Mouse (Mus musculus) T-helper 17 cell (primary cell): ENCODE measurements around the gene Slc2a4.

Source experiments
- in situ Hi-C, 2 experiments: fragments of 300-600 bp; cut with MboI, MseI; formaldehyde crosslinking; loops; 1 replicate in 1 of 2; 2 replicates in 1 of 2; pipeline ENCODE4 v1.15.1; 2025; ENCODE audit warnings: high pct_unique_total_duplicates in 2 of 2

Slc2a4 gene

GRCm38 (mm10) chr11:69948066-69948762 lies at the start of gene Slc2a4:
Slc2a4 (minus strand) TSS chr11:69948188.
- in situ Hi-C loops = loop anchor here in 1 of 2 experiments (5.0 kb wide), 1 partner anchor 66 kb away; the partner anchor contains the start of gene Kctd11

DNA sequence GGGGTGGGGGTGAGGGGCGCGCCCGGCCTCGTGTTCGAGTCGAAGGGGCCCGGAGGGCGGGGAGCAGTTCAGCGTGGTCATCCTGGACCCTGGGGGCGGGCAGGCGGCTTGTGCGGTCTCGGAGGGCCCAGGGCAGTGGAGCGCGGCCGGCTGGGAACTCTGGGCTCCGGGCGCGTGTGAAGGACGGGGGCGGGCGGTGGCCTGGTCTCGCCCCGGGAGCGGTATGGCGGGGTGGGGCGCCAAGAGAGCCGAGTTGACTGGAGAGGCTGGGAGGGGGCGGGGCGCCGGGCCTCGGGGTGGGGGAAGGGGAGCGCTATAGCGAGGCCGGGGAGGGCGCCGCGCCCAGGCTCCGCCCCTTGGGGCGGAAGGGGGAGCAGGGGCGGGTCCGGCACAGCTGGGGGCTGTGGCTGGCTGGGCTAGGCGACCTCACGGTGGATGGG lies 49.1 kb upstream of the Slc2a4 start:
- in situ Hi-C loops = loop anchor here in 1 of 2 experiments (10.0 kb wide), 2 partner anchors 582 to 658 kb away; partner anchors contain the start of genes Eno3, Kdm6b and Pfn1

DNA sequence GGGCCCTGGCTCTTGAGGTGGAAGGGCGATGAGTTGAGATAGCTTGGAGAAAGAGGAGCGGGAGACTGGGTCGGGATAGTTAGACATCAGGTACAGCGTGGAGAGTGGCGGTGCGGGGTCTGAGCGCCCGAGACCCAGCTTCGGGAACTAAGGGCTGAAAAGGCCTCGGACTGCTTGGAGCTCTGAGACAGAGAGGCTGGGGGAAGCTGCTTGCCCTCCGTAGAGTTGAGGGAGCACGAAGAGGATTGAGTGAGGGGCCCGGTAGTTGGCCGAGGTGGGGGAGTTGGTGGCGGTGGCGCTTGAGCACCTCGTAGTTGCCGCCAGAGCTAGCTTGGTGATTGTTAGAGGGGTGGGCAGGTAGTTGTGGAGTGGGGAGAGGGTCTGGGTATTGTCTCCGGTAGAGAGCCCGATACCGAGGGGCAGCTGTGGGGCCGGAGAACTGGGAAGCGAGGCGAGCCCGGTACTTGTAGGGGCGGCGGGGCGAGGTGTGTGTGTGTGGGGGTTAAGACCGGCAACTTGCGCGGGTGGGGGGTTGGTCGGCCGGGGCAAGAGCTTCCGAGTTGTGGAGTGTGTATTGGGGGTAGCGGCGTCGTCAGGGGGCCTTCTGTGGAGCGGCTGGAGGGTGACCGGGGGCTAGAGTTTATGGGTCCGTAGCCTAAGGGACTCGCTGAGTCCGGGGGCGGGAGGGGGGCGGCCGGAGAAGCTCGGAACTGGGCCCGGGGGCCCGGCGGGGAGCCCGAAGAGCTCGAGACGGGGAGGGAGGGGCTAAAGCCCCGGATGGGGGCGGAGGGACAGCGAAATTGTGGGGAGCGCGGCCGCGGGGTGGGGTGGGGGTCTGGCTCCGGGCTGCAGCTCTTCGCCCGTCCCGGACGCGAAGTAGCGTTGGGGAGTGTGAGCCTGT lies 48.4 kb upstream of the Slc2a4 start:
- in situ Hi-C loops = loop anchor here in 1 of 2 experiments (10.0 kb wide), 2 partner anchors 582 to 658 kb away; partner anchors contain the start of genes Eno3, Kdm6b and Pfn1

GRCm38 (mm10) chr11:69995391-69995960 lies 47.5 kb upstream of the Slc2a4 start, which contains the start of gene Phf23:
Phf23 (plus strand) TSS chr11:69995777.
- in situ Hi-C loops = loop anchor here in 1 of 2 experiments (10.0 kb wide), 2 partner anchors 581 to 659 kb away; partner anchors contain the start of genes Eno3, Kdm6b and Pfn1

- in situ Hi-C loops = loop anchor here (5.0 to 10.0 kb wide), 3 partner anchors 580 to 660 kb away; partner anchors contain the start of genes Eno3 (in 1 of the 2), Kdm6b (in 1 of the 2) and Pfn1 (in 1 of the 2)
These were observed 46.6 kb upstream of the Slc2a4 start for GRCm38 (mm10) chr11:69994401-69995090.

DNA sequence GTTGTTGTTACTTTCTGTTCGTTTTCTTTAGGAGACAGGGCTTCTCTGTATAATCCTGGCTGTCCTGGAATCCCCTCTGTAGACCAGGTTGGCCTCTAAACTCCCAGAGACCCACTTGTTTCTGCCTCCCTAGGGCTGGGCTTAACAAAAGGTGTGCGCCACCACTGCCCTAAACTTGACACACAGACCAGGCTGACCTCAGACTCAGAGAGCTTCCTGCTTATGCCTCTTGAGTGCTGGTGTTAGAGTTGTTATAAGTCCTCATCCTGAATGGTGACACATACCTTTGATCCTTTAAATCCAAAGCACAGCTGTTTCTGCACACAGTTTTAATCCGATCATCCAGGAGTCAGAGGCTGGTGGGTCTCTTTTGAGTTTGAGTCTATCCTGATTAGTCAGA lies 44.9 kb upstream of the Slc2a4 start:
- in situ Hi-C loops = loop anchor here (5.0 to 10.0 kb wide), 3 partner anchors 578 to 662 kb away; partner anchors contain the start of genes Eno3 (in 1 of the 2), Kdm6b (in 1 of the 2) and Pfn1 (in 1 of the 2)

- in situ Hi-C loops = loop anchor here (5.0 to 10.0 kb wide), 3 partner anchors 578 to 662 kb away; partner anchors contain the start of genes Eno3 (in 1 of the 2), Kdm6b (in 1 of the 2) and Pfn1 (in 1 of the 2)
These were observed 44.4 kb upstream of the Slc2a4 start for GRCm38 (mm10) chr11:69992396-69992795.

GRCm38 (mm10) chr11:69991711-69992110 lies 43.7 kb upstream of the Slc2a4 start:
- in situ Hi-C loops = loop anchor here (5.0 to 10.0 kb wide), 3 partner anchors 577 to 663 kb away; partner anchors contain the start of genes Eno3 (in 1 of the 2), Kdm6b (in 1 of the 2) and Pfn1 (in 1 of the 2)

DNA sequence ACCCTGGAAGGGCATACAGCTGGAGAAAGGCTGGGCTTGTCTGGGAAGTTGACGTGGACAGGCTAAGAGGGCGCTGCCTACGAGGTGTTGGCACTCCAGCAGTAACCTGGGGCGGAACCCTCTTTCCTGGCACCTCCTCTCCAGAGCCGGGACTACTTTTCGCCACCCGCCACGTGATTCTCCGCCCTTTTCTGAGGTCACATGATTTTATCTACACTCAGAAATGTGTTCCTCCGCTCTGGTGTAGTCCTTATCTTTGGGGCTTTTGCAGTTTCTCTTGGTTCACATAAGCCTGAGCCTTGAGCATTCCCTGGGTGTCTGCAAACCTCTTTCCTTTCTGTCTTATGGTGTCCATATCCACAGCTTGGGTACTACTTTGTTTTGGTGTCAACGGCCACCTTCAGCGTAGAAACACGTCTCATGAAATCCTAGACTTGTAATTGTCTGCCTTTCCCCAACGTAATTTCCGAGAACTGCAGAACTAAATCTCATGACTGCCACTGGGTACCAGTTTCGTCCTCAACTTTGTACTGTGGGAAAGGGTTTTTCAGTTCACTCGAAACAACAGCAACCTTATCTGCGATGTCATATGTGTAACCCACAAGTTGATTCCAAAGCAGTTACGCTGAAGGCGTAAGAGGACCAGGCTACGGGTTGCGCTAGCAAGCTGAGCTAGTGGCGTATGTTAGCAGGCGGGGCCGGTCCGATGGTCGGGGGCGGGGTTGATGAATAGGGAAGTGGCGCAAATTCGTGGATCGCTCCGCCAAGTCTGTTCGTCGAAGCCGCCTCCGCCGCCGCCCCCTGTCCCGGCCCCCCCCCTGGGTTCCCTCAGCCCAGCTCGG lies 43.1 kb upstream of the Slc2a4 start, which contains the start of gene Gabarap:
Gene Gabarap, plus strand, starts transcription at position 294 of the 842 bp plus-strand sequence.
- in situ Hi-C loops = loop anchor here (5.0 to 10.0 kb wide), 3 partner anchors 576 to 664 kb away; partner anchors contain the start of genes Eno3 (in 1 of the 2), Kdm6b (in 1 of the 2) and Pfn1 (in 1 of the 2)

- in situ Hi-C loops = loop anchor here (5.0 to 10.0 kb wide), 3 partner anchors 575 to 665 kb away; partner anchors contain the start of genes Eno3 (in 1 of the 2), Kdm6b (in 1 of the 2) and Pfn1 (in 1 of the 2)
These were observed 42.0 kb upstream of the Slc2a4 start for GRCm38 (mm10) chr11:69989949-69990348.

DNA sequence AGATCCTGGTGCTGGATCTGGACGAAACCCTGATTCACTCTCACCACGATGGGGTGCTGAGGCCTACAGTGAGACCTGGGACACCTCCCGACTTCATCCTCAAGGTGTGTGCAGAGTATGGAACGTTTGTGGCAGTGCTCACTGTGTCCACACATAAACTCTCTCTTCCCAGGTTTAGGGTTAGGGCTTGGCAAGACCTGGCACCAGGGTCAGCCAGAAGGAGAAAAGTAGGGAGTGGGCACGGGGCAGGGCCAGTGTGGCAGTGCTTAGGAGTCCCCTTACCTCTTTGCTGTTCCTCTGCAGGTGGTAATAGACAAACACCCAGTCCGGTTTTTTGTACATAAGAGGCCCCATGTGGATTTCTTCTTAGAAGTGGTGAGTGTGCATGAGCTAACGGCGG lies 36.4 kb upstream of the Slc2a4 start:
- in situ Hi-C loops = no loop called here

GRCm38 (mm10) chr11:69983377-69983776 lies 35.4 kb upstream of the Slc2a4 start:
- in situ Hi-C loops = no loop called here

- in situ Hi-C loops = no loop called here
These were observed 34.9 kb upstream of the Slc2a4 start for GRCm38 (mm10) chr11:69982877-69983276.

- in situ Hi-C loops = no loop called here
These were observed 34.2 kb upstream of the Slc2a4 start, which contains the start of gene Elp5 for GRCm38 (mm10) chr11:69982225-69982624. Elp5 (minus strand) TSS chr11:69982517.

DNA sequence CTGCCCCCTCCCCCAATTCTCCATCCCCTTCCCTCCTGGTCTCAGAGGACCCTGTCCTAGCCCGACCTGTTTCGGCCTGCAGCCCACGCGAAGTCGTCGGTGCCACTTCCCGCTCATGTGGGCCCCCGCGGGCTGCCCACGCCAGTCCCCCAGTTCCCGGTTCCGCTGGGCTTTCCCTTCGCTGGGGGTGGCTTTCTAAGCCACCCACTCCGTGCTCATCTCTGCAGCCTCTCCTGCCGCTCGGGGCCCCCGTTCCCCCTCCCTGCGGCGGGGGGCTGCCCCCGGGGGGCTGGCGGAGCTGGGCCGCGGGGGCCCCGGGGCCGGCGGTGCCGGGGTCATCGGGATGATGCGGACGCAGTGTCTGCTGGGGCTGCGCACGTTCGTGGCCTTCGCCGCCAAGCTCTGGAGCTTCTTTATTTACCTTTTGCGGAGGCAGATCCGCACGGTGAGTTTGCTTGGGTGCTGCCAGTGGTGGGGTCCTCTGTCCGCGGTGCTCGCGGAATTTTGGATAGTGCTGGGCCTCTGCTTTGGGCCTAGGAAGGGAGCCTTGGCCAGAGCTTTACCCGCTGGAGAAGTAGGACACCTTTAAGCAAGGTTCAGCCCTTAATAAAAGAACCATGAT lies 33.3 kb upstream of the Slc2a4 start, which contains the start of gene Ctdnep1:
Gene Ctdnep1, plus strand, starts transcription at position 16 of the 622 bp plus-strand sequence.
- in situ Hi-C loops = no loop called here

GRCm38 (mm10) chr11:69980196-69981140 lies 32.5 kb upstream of the Slc2a4 start:
- in situ Hi-C loops = no loop called here

GRCm38 (mm10) chr11:69979827-69980195 lies 31.8 kb upstream of the Slc2a4 start:
- in situ Hi-C loops = no loop called here
